Mouse (Mus musculus) hematopoietic multipotent progenitor cell, adult 10-12 weeks (in vitro differentiated cells): ENCODE measurements around the gene C130073F10Rik. TPM values are rescaled to one million over a fixed set of nuclear protein-coding genes. Genes with fewer than 3 reads are reported as not detected.

Experiments used
- polyA plus RNA-seq: library from polyadenylated mRNA; stranded (reverse); fragments of >175 nt; gene quantifications from 2 replicates; pipeline ENCODE4 v1.2.3, GENCODE M21; 2012; ENCODE audit warnings: low replicate concordance

The C130073F10Rik gene
- not detected in 2 replicates for polyA plus RNA-seq

GRCm38 (mm10) chr4:101893656-101894420 lies at the start of gene C130073F10Rik:
TSS of gene C130073F10Rik (minus strand) at chr4:101893789.

GRCm38 (mm10) chr4:101940107-101940506 lies 46.5 kb upstream of the C130073F10Rik start, which contains the start of gene Gm12794:
TSS of gene Gm12794 (plus strand) at chr4:101940407.

GRCm38 (mm10) chr4:101908821-101909220 lies 15.2 kb upstream of the C130073F10Rik start, which contains the start of gene Gm12800:
TSS of gene Gm12800 (plus strand) at chr4:101909121.

GRCm38 (mm10) chr4:101843923-101844322 lies 49.7 kb downstream of the C130073F10Rik start, which contains the start of gene B020004J07Rik:
TSS of gene B020004J07Rik (minus strand) at chr4:101844023.

Other genes with a start within 250 kb of the C130073F10Rik start
- 5.1 and 16.2 TPM in 2 replicates for gene Leprot, start 246.1 kb downstream of the C130073F10Rik start, polyA plus RNA-seq
- 0.04 and 0.19 TPM in 2 replicates for gene Lepr, start 176.4 kb downstream of the C130073F10Rik start, polyA plus RNA-seq
- gene B020004J07Rik, start 49.8 kb downstream of the C130073F10Rik start, polyA plus RNA-seq: not detected in 2 replicates
- gene Gm12800, start 15.3 kb upstream of the C130073F10Rik start, polyA plus RNA-seq: not detected in 2 replicates
- gene Gm12794, start 46.6 kb upstream of the C130073F10Rik start, polyA plus RNA-seq: not detected in 2 replicates
- not detected in 2 replicates for gene Gm12790, start 87.3 kb upstream of the C130073F10Rik start, polyA plus RNA-seq
- gene Gm12789, start 92.8 kb upstream of the C130073F10Rik start, polyA plus RNA-seq: not detected in 2 replicates
- 20.4 and 21.9 TPM in 2 replicates for gene Pde4b, start 193.8 kb upstream of the C130073F10Rik start, polyA plus RNA-seq